Mouse (Mus musculus) G1E (cell line): Measurements from ENCODE around the gene Arap1.

Source experiments
- CTCF ChIP-seq: IDR thresholded peaks from 2 replicates; pipeline ENCODE4 v1.5.1; 2012; ENCODE audit warnings: low read depth, low read length, inconsistent platforms, mixed read lengths
- GATA1 ChIP-seq: IDR thresholded peaks from 2 replicates; pipeline ENCODE4 v1.6.1; 2012; ENCODE audit warnings: borderline replicate concordance, low read length, inconsistent platforms, mixed read lengths
- GATA2 ChIP-seq: IDR thresholded peaks from 2 replicates; pipeline ENCODE4 v1.6.1; 2012; ENCODE audit warnings: low read depth, low read length, inconsistent platforms, borderline replicate concordance
- POLR2AphosphoS5 ChIP-seq: IDR thresholded peaks from 2 replicates; pipeline ENCODE4 v1.6.1; 2012; ENCODE audit warnings: low read depth, low read length, inconsistent platforms; ENCODE audit not compliant: insufficient replicate concordance
- TAL1 ChIP-seq: conservative IDR thresholded peaks from 2 replicates; pipeline ENCODE4 v1.6.1; 2012; ENCODE audit warnings: low read depth, low read length, inconsistent platforms, mixed read lengths

DNA sequence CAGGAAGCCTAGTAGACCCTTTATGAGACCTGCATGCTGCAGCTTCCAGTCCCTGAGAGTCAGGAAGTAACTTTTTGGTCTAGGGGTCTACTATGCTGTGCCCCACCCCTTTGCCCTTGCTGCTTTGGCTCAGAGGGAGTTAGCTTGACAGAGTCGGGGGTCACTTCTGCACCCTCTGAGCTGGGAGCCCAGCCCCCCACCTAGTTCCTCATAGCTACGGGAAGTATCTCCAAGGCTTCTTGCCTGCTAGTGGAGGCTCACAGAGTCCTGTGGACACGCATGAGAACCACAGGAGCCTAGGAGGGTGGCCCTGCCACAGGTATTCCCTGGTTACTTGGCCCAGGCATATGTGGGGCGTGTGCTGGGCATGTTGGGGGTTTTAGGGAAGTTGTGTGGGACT is 13.2 kb downstream of the Arap1 start:
- TF ChIP-seq CTCF: no peak
- TF ChIP-seq POLR2AphosphoS5: no peak
- no peak for TF ChIP-seq TAL1
- TF ChIP-seq GATA1: no peak
- no peak for TF ChIP-seq GATA2
